Mouse (Mus musculus) neural tube, embryonic 11.5 days (tissue): ENCODE measurements at regions not wholly inside any gene's neighbourhood (a gene's known extent, or its start where the extent isn't known, plus 50 kb on each side); places are given as distances from the start of the nearest gene placed in this dataset.

Experiments
- ATAC-seq: fragments of 200-750 bp; cut with Nextera tagmentation; 2 replicates; pipeline ENCODE4 v1.8.0; 2017; ENCODE audit warnings: moderate number of reproducible peaks, mild to moderate bottlenecking, moderate TSS enrichment, moderate library complexity; ENCODE audit not compliant: insufficient read depth, low FRiP score, low TSS enrichment
- DNase-seq: peaks from one replicate; pipeline ENCODE4 v3.0.0-alpha.2; 2015; ENCODE audit warnings: low spot score
- H3K27ac ChIP-seq: fragments of 300-500 bp; sonication (generic); 2 replicates; pipeline ENCODE4 v1.5.1; 2014; ENCODE audit warnings: low read depth, mild to moderate bottlenecking, low read length
- H3K27me3 ChIP-seq: fragments of 300-500 bp; sonication (generic); 2 replicates; pipeline ENCODE4 v1.6.1; 2014; ENCODE audit warnings: mild to moderate bottlenecking, low read length, mixed read lengths; ENCODE audit not compliant: control insufficient read depth, insufficient read depth
- H3K36me3 ChIP-seq: fragments of 300-500 bp; sonication (generic); 2 replicates; pipeline ENCODE4 v1.6.1; 2014; ENCODE audit warnings: mild to moderate bottlenecking, low read length, moderate library complexity, mixed read lengths; ENCODE audit not compliant: control insufficient read depth, insufficient read depth
- H3K4me1 ChIP-seq: fragments of 300-500 bp; sonication (generic); 2 replicates; pipeline ENCODE4 v1.6.1; 2014; ENCODE audit warnings: low read length, mixed read lengths; ENCODE audit not compliant: control insufficient read depth, insufficient read depth
- H3K4me2 ChIP-seq: fragments of 300-500 bp; sonication (generic); 2 replicates; pipeline ENCODE4 v1.6.1; 2014; ENCODE audit warnings: low read depth, mild to moderate bottlenecking, moderate library complexity
- H3K4me3 ChIP-seq: fragments of 300-500 bp; sonication (generic); 2 replicates; pipeline ENCODE4 v1.5.1; 2014; ENCODE audit warnings: low read depth, low read length
- H3K9ac ChIP-seq: fragments of 300-500 bp; sonication (generic); 2 replicates; pipeline ENCODE4 v1.6.1; 2014; ENCODE audit warnings: mild to moderate bottlenecking, low read length
- H3K9me3 ChIP-seq: fragments of 300-500 bp; sonication (generic); 2 replicates; pipeline ENCODE4 v1.6.1; 2016; ENCODE audit warnings: low read length; ENCODE audit not compliant: control insufficient read depth
- WGBS: fragments of 180-500 bp; shearing (Covaris S2); extraction: QIAGEN DNeasy Blood & Tissue Kit; methylation state at CpG from one replicate; pipeline ENCODE4 v1.1.7; 2014; 5-methylcytosine and 5-hydroxymethylcytosine counted together

- H3K4me3 ChIP-seq, result no peak overlapping the region
- 53% methylated on average over 4 of the region's 4 CpGs for WGBS
- H3K9ac ChIP-seq, result no peak overlapping the region
- no peak for ATAC-seq
- no peak overlapping the region for H3K4me2 ChIP-seq
- no peaks in the 10 kb centered on the region for H3K4me1 ChIP-seq
- H3K27me3 ChIP-seq, result no peaks in the 10 kb centered on the region
- H3K27ac ChIP-seq, result no peak overlapping the region
- H3K9me3 ChIP-seq, result no peaks in the 10 kb centered on the region
- no peaks in the 10 kb centered on the region for H3K36me3 ChIP-seq
- no peak for DNase-seq
These were observed 64.5 kb upstream of the Pias1 start for GRCm38 (mm10) chr9:63052181-63052580.

- Histone ChIP-seq H3K9me3 (no peaks in the 10 kb centered on the region), H3K4me1 (no peaks in the 10 kb centered on the region), H3K4me3 (no peak overlapping the region), H3K27me3 (no peaks in the 10 kb centered on the region), H3K36me3 (no peaks in the 10 kb centered on the region), H3K4me2 (no peak overlapping the region), H3K9ac (no peak overlapping the region), H3K27ac (no peak overlapping the region)
- ATAC-seq (no peak), DNase-seq (no peak)
- 88% methylated on average over 4 of the region's 4 CpGs for WGBS
These were observed 63.9 kb upstream of the Pias1 start for GRCm38 (mm10) chr9:63051631-63052030.

GRCm38 (mm10) chr9:63049290-63049689 lies 61.6 kb upstream of the Pias1 start:
- H3K9ac ChIP-seq, result no peak overlapping the region
- H3K9me3 ChIP-seq, result no peaks in the 10 kb centered on the region
- no peaks in the 10 kb centered on the region for H3K27me3 ChIP-seq
- H3K4me1 ChIP-seq, result no peaks in the 10 kb centered on the region
- H3K36me3 ChIP-seq, result no peaks in the 10 kb centered on the region
- no peak overlapping the region for H3K4me2 ChIP-seq
- H3K4me3 ChIP-seq, result no peak overlapping the region
- ATAC-seq (no peak), DNase-seq (no peak)
- H3K27ac ChIP-seq, result no peak overlapping the region
- 90% methylated on average over 5 of the region's 5 CpGs for WGBS

- Histone ChIP-seq H3K4me3 (no peak overlapping the region), H3K4me2 (no peak overlapping the region), H3K9ac (no peak overlapping the region), H3K27me3 (no peaks in the 10 kb centered on the region), H3K27ac (no peak overlapping the region), H3K4me1 (no peaks in the 10 kb centered on the region), H3K9me3 (no peaks in the 10 kb centered on the region), H3K36me3 (no peaks in the 10 kb centered on the region)
- DNase-seq (no peak), ATAC-seq (no peak)
- 92% methylated on average over 3 of the region's 3 CpGs for WGBS
These were observed 59.3 kb upstream of the Pias1 start for GRCm38 (mm10) chr9:63046981-63047380.

- Histone ChIP-seq H3K4me2 (no peak overlapping the region), H3K36me3 (no peaks in the 10 kb centered on the region), H3K27me3 (no peaks in the 10 kb centered on the region), H3K9me3 (no peaks in the 10 kb centered on the region), H3K27ac (no peak overlapping the region), H3K4me1 (no peaks in the 10 kb centered on the region), H3K9ac (no peak overlapping the region), H3K4me3 (no peak overlapping the region)
- ATAC-seq, result no peak
- DNase-seq, result no peak
- 86% methylated on average over 4 of the region's 4 CpGs for WGBS
These were observed 57.8 kb upstream of the Pias1 start for GRCm38 (mm10) chr9:63045531-63045930.

- Histone ChIP-seq H3K27me3 (no peaks in the 10 kb centered on the region), H3K4me1 (no peaks in the 10 kb centered on the region), H3K4me2 (no peak overlapping the region), H3K27ac (no peak overlapping the region), H3K4me3 (no peak overlapping the region), H3K36me3 (no peaks in the 10 kb centered on the region), H3K9me3 (no peaks in the 10 kb centered on the region), H3K9ac (no peak overlapping the region)
- no peak for DNase-seq
- ATAC-seq, result no peak
- WGBS, result 74% methylated on average over 3 of the region's 3 CpGs
These were observed 55.6 kb upstream of the Pias1 start for GRCm38 (mm10) chr9:63043304-63043703.

GRCm38 (mm10) chr9:63038031-63038430 lies 50.3 kb upstream of the Pias1 start:
- no peak overlapping the region for H3K4me2 ChIP-seq
- no peak overlapping the region for H3K9ac ChIP-seq
- H3K27ac ChIP-seq, result no peak overlapping the region
- no peaks in the 10 kb centered on the region for H3K4me1 ChIP-seq
- WGBS, result 90% methylated on average over 6 of the region's 6 CpGs
- H3K36me3 ChIP-seq, result no peaks in the 10 kb centered on the region
- DNase-seq (no peak), ATAC-seq (no peak)
- H3K4me3 ChIP-seq, result no peak overlapping the region
- H3K9me3 ChIP-seq, result no peaks in the 10 kb centered on the region
- H3K27me3 ChIP-seq, result no peaks in the 10 kb centered on the region
